Mouse (Mus musculus): ENCODE measurements around the gene Scaf1.

The Scaf1 gene

GRCm38 (mm10) chr7:44956266-44956665 is 59.9 kb downstream of the Scaf1 start:
- DNase-seq (ENCODE audit: low read depth, low spot score), result no peak

- no peak for DNase-seq (ENCODE audit: low read depth, low spot score)
Observed at GRCm38 (mm10) chr7:44955628-44956027, 60.5 kb downstream of the Scaf1 start.

GRCm38 (mm10) chr7:44954091-44954885 is 61.9 kb downstream of the Scaf1 start:
- no peak for DNase-seq (ENCODE audit: low read depth, low spot score)

- no peak for DNase-seq (ENCODE audit: low read depth, low spot score)
Observed at GRCm38 (mm10) chr7:44953561-44953960, 62.6 kb downstream of the Scaf1 start.
